Mouse (Mus musculus): ENCODE results near the gene Gsap. TPM values are rescaled to one million over a fixed set of nuclear protein-coding genes. Genes with fewer than 3 reads are reported as not detected.
"Not testable (repeated sequence)": the region's sequence is repeated elsewhere in the genome, so short reads cannot be mapped to it uniquely, and the experiment has no call there.

Gene Gsap
- total RNA-seq, 1 experiment from 2014 or later, result 6.7 TPM

- DNase-seq, result not testable (repeated sequence)
These were observed 3.0 kb upstream of the Gsap start for GRCm38 (mm10) chr5:21183046-21183445.

- no peak for DNase-seq
These were observed 766 bp downstream of the Gsap start for GRCm38 (mm10) chr5:21186821-21187220.

- DNase-seq, result no peak
These were observed 2.4 kb downstream of the Gsap start for GRCm38 (mm10) chr5:21188435-21188834.

- no peak for DNase-seq
These were observed 3.0 kb downstream of the Gsap start for GRCm38 (mm10) chr5:21189036-21189435.

- DNase-seq, result no peak
These were observed 3.4 kb downstream of the Gsap start for GRCm38 (mm10) chr5:21189460-21189859.

GRCm38 (mm10) chr5:21203504-21203903 lies 17.4 kb downstream of the Gsap start:
- DNase-seq, result no peak

- no peak for DNase-seq
These were observed 18.1 kb downstream of the Gsap start for GRCm38 (mm10) chr5:21204157-21204556.

- DNase-seq, result no peak
These were observed 20.0 kb downstream of the Gsap start for GRCm38 (mm10) chr5:21206014-21206413.

- DNase-seq, result no peak
These were observed 25.4 kb downstream of the Gsap start for GRCm38 (mm10) chr5:21211406-21211805.

- no peak for DNase-seq
These were observed 26.9 kb downstream of the Gsap start for GRCm38 (mm10) chr5:21212933-21213332.

- no peak for DNase-seq
These were observed 27.7 kb downstream of the Gsap start for GRCm38 (mm10) chr5:21213801-21214200.

- DNase-seq, result no peak
These were observed 31.6 kb downstream of the Gsap start for GRCm38 (mm10) chr5:21217453-21218294.

- DNase-seq, result no peak
These were observed 46.8 kb downstream of the Gsap start for GRCm38 (mm10) chr5:21232876-21233275.

GRCm38 (mm10) chr5:21244575-21244974 lies 58.5 kb downstream of the Gsap start:
- DNase-seq, result no peak

GRCm38 (mm10) chr5:21245241-21245640 lies 59.2 kb downstream of the Gsap start:
- no peak for DNase-seq

- peak; percentile 42 for DNase-seq
These were observed 60.7 kb downstream of the Gsap start for GRCm38 (mm10) chr5:21246794-21247193.

GRCm38 (mm10) chr5:21247916-21248315 lies 61.9 kb downstream of the Gsap start:
- DNase-seq, result no peak

- no peak for DNase-seq
These were observed 62.8 kb downstream of the Gsap start for GRCm38 (mm10) chr5:21248834-21249233.

- DNase-seq, result no peak
These were observed 68.9 kb downstream of the Gsap start for GRCm38 (mm10) chr5:21254731-21255525.

- no peak for DNase-seq
These were observed 69.6 kb downstream of the Gsap start for GRCm38 (mm10) chr5:21255551-21256132.

GRCm38 (mm10) chr5:21257126-21257525 lies 71.1 kb downstream of the Gsap start:
- DNase-seq, result no peak

GRCm38 (mm10) chr5:21257806-21258205 lies 71.8 kb downstream of the Gsap start:
- DNase-seq, result no peak

- DNase-seq, result no peak
These were observed 74.7 kb downstream of the Gsap start for GRCm38 (mm10) chr5:21260746-21261145.

All from adrenal gland, postnatal 25 days (tissue).